Mouse (Mus musculus): ENCODE measurements around the gene Tbx22.

- TF ChIP-seq CTCF (IDR thresholded peaks at IDR 0.05; ENCODE audit: low read depth), result no peak
- no peak for TF ChIP-seq EP300 (IDR thresholded peaks at IDR 0.05; ENCODE audit: low read depth)
Measured at GRCm38 (mm10) chrX:107679203-107679602, 11.4 kb downstream of the Tbx22 start.
